Mouse (Mus musculus) hindbrain, embryonic 14.5 days (tissue): Measurements from ENCODE around the gene Disp1. TPM values are rescaled to one million over a fixed set of nuclear protein-coding genes. Genes with fewer than 3 reads are reported as not detected.

ENCODE experiments used
- ATAC-seq: fragments of 200-750 bp; cut with Nextera tagmentation; 2 replicates; pipeline ENCODE4 v1.8.0; 2017; ENCODE audit warnings: moderate number of reproducible peaks, mild to moderate bottlenecking, moderate TSS enrichment, moderate library complexity; ENCODE audit not compliant: low FRiP score
- DNase-seq: peaks from one replicate; pipeline ENCODE4 v3.0.0-alpha.2; 2015; ENCODE audit warnings: low spot score
- H3K27ac ChIP-seq: fragments of 300-500 bp; sonication (generic); 2 replicates; pipeline ENCODE4 v1.5.1; 2014; ENCODE audit warnings: mild to moderate bottlenecking, moderate library complexity
- H3K27me3 ChIP-seq: fragments of 300-500 bp; sonication (generic); 2 replicates; pipeline ENCODE4 v1.6.1; 2014; ENCODE audit warnings: mild to moderate bottlenecking, low read length, mixed read lengths; ENCODE audit not compliant: control insufficient read depth, insufficient read depth
- H3K36me3 ChIP-seq: fragments of 300-500 bp; sonication (generic); replicated peaks from 2 replicates; pipeline ENCODE4 v1.6.1; 2014; ENCODE audit not compliant: control insufficient read depth, insufficient read depth
- H3K4me1 ChIP-seq: fragments of 300-500 bp; sonication (generic); replicated peaks from 2 replicates; pipeline ENCODE4 v1.6.1; 2014; ENCODE audit warnings: antibody characterized with exemption, low read length, mixed read lengths; ENCODE audit not compliant: control insufficient read depth, insufficient read depth
- H3K4me2 ChIP-seq: fragments of 300-500 bp; sonication (generic); replicated peaks from 2 replicates; pipeline ENCODE4 v1.6.1; 2014; ENCODE audit warnings: mild to moderate bottlenecking, moderate library complexity
- H3K4me3 ChIP-seq: fragments of 300-500 bp; sonication (generic); replicated peaks from 2 replicates; pipeline ENCODE4 v1.5.1; 2014; ENCODE audit warnings: mild to moderate bottlenecking, low read length
- H3K9ac ChIP-seq: fragments of 300-500 bp; sonication (generic); 2 replicates; pipeline ENCODE4 v1.6.1; 2014
- H3K9me3 ChIP-seq: fragments of 300-500 bp; sonication (generic); 2 replicates; pipeline ENCODE4 v1.6.1; 2016; ENCODE audit warnings: low read length; ENCODE audit not compliant: control insufficient read depth
- WGBS: fragments of 180-500 bp; shearing (Covaris S2); extraction: QIAGEN DNeasy Blood & Tissue Kit; methylation state at CpG from one replicate; pipeline ENCODE4 v1.1.7; 2014; 5-methylcytosine and 5-hydroxymethylcytosine counted together
- polyA plus RNA-seq: library from polyadenylated mRNA; unstranded; fragments of >200 nt; fragmentation: Nextera tagmentation; extraction: Ambion mirVana; gene quantifications from 2 replicates; pipeline ENCODE4 v1.2.1, GENCODE M21; 2014

Disp1 gene
- polyA plus RNA-seq, 1 experiment from 2014 or later, result 9.4 TPM

DNA sequence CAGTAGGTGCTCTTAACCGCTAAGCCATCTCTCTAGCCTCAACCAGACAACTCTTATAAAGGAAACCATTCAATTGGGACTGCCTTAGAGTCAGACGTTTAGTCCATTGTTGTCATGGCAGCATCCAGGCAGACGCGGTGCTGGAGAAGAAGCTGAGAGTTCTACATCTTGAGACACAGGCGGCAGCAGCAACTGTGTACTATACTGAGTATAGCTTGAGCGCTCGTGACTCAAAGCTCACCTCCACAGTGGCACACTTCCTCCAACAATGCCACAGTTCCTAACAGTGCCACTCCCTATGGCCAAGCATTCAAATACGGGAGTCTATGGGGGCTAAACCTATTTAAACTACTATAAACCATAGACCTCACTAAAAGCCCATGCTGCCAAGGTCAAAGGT, 11.2 kb downstream of the Disp1 start:
- Histone ChIP-seq H3K36me3 (no peaks in the 10 kb centered on the region), H3K9ac (no peak overlapping the region), H3K27ac (no peak overlapping the region), H3K4me3 (no peak overlapping the region), H3K4me2 (no peak overlapping the region), H3K27me3 (no peaks in the 10 kb centered on the region), H3K4me1 (no peaks in the 10 kb centered on the region), H3K9me3 (no peaks in the 10 kb centered on the region)
- ATAC-seq (no peak), DNase-seq (no peak)
- 88% methylated on average over 8 of the region's 8 CpGs for WGBS

DNA sequence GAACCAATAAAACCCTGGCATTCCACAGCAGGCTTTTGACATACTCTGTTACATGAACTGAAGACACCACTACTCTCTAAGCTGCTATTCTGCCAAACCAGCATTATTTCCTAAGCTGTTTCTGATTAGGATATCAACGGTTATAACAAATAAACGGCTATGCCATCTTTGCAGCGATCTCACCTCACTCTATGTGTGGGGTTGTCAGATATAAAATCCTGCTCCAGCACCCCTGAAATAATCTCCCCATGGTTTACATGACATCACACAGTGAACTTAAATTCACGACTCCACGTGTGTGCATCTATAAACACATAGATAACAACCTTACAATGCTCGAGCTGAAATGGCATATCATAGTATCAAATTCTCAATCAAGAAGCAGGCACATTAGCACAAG, 13.7 kb downstream of the Disp1 start:
- Histone ChIP-seq H3K27me3 (no peaks in the 10 kb centered on the region), H3K4me3 (no peak overlapping the region), H3K36me3 (no peaks in the 10 kb centered on the region), H3K4me2 (no peak overlapping the region), H3K9ac (no peak overlapping the region), H3K27ac (no peak overlapping the region), H3K4me1 (no peaks in the 10 kb centered on the region), H3K9me3 (no peaks in the 10 kb centered on the region)
- 95% methylated on average over 6 of the region's 6 CpGs for WGBS
- ATAC-seq (no peak), DNase-seq (no peak)

DNA sequence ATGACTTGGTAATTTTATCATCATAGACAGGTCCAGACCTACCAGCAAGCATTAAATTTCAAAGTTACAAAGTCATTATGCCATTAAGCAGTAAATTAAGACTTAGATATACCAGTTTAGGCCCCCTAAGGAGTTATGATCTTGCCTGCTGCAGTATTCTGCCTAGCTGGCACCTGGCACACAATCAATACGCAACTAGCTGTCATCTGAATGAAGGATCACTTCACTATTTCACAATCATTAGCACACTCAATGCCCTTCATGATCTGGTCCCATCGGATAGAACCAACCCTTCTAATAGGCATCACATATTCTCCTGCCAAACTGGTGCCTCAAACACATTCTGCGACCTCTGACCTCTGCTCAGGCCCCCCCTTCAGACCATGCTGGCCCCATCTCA, 14.2 kb downstream of the Disp1 start:
- no peaks in the 10 kb centered on the region for H3K27me3 ChIP-seq
- H3K4me1 ChIP-seq, result no peaks in the 10 kb centered on the region
- no peak for DNase-seq
- WGBS, result 69% methylated on average over 3 of the region's 3 CpGs
- H3K9ac ChIP-seq, result no peak overlapping the region
- no peaks in the 10 kb centered on the region for H3K9me3 ChIP-seq
- ATAC-seq, result no peak
- H3K4me3 ChIP-seq, result no peak overlapping the region
- H3K27ac ChIP-seq, result no peak overlapping the region
- no peaks in the 10 kb centered on the region for H3K36me3 ChIP-seq
- no peak overlapping the region for H3K4me2 ChIP-seq

DNA sequence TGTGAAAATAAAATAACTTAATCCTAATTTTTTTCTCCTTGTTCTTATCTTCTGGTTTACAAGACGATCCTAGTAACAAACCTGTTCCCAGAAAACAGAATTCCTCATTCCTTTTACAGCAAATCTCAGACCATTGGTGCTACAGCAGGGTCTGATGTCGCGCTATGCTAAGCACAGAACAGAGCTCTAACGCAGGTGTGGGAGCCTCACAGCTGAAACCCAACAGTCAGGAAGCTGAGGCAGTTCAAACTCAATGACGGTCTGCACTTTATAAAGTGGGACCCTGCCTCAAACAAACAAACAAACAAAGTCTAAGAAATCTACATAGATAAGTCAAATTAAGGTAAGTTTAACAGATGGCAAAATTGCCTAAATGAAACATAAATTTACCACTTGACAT, 20.4 kb downstream of the Disp1 start:
- H3K27me3 ChIP-seq, result no peaks in the 10 kb centered on the region
- H3K9me3 ChIP-seq, result no peaks in the 10 kb centered on the region
- no peak overlapping the region for H3K9ac ChIP-seq
- H3K36me3 ChIP-seq, result no peaks in the 10 kb centered on the region
- H3K4me2 ChIP-seq, result no peak overlapping the region
- no peak overlapping the region for H3K27ac ChIP-seq
- 90% methylated on average over 5 of the region's 5 CpGs for WGBS
- no peak overlapping the region for H3K4me3 ChIP-seq
- ATAC-seq (no peak), DNase-seq (no peak)
- H3K4me1 ChIP-seq, result no peaks in the 10 kb centered on the region

DNA sequence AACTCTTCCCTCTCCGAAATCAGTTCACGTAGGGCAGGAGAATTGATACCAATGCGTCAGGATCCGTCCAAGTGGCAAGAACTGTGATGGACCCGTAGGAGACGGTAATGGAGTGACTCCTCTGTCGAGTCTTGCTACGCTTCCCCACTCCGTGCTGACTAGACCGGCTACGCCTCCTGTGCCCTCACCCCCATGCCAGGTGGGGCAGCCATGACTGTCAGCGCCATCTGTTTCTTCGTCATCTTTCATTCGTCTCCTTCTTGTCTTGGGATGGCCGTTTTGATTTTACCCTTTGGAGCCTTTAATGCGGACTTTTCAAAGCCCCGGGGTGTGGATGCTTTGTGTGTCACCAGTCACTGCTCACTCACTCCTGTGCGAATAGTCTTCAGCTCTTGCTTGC, 26.6 kb downstream of the Disp1 start:
- Histone ChIP-seq H3K9ac (no peak overlapping the region), H3K36me3 (no peaks in the 10 kb centered on the region), H3K4me3 (no peak overlapping the region), H3K4me2 (no peak overlapping the region), H3K4me1 (peaks cover 9% of the 10 kb centered on the region; the same call in 1 of the 2 replicates), H3K27ac (no peak overlapping the region), H3K27me3 (no peaks in the 10 kb centered on the region), H3K9me3 (no peaks in the 10 kb centered on the region)
- DNase-seq (no peak), ATAC-seq (no peak)
- WGBS, result 88% methylated on average over 18 of the region's 18 CpGs

DNA sequence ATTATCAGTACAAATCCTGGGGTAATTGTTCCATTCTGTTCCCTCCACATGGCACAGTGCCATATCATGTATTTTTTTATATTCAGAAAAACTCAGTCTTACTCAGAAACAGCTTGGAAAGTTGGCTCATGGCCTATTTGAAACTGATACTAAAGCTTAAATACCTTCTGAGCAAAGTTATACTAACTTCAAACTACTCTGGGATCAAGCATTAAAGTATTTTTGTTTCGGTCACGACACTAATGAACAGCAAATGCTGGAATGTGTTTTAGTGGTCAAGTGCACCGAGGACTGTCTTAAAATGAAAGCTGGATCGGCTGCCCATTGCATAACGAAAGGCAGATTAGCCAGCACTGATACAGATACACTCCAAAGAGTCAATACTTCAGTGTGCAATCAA, 27.2 kb downstream of the Disp1 start:
- DNase-seq, result no peak
- H3K4me3 ChIP-seq, result no peak overlapping the region
- 81% methylated on average over 5 of the region's 5 CpGs for WGBS
- H3K4me2 ChIP-seq, result no peak overlapping the region
- no peak overlapping the region for H3K9ac ChIP-seq
- H3K27ac ChIP-seq, result no peak overlapping the region
- no peaks in the 10 kb centered on the region for H3K27me3 ChIP-seq
- H3K4me1 ChIP-seq, result peaks cover 14% of the 10 kb centered on the region; the same call in 1 of the 2 replicates
- no peaks in the 10 kb centered on the region for H3K9me3 ChIP-seq
- ATAC-seq, result no peak
- no peaks in the 10 kb centered on the region for H3K36me3 ChIP-seq

DNA sequence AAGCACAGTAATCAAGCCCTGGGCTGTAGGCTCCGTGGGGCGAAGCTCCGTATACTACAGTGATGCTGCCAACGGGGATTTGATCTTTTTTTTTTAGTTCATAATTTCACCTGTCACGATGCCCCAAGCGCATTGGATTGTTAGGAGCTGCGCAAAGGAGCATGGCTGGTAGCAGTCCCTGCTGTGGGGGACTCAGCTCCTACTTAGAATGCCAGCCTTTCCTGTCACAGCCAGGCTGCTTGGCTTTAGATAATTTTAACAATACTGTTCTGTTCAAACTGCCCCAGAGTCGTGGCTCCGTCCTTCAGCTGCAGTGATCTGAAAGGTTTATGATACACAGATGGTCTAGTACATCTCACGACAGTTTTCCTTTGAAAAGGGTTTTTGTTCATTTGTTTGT, 29.9 kb downstream of the Disp1 start:
- DNase-seq (no peak), ATAC-seq (no peak)
- H3K4me3 ChIP-seq, result no peak overlapping the region
- H3K27me3 ChIP-seq, result no peaks in the 10 kb centered on the region
- 60% methylated on average over 10 of the region's 10 CpGs for WGBS
- H3K9ac ChIP-seq, result no peak overlapping the region
- H3K27ac ChIP-seq, result no peak overlapping the region
- no peaks in the 10 kb centered on the region for H3K36me3 ChIP-seq
- H3K4me1 ChIP-seq, result peaks cover 15% of the 10 kb centered on the region; the same call in 1 of the 2 replicates
- H3K4me2 ChIP-seq, result no peak overlapping the region
- H3K9me3 ChIP-seq, result no peaks in the 10 kb centered on the region

DNA sequence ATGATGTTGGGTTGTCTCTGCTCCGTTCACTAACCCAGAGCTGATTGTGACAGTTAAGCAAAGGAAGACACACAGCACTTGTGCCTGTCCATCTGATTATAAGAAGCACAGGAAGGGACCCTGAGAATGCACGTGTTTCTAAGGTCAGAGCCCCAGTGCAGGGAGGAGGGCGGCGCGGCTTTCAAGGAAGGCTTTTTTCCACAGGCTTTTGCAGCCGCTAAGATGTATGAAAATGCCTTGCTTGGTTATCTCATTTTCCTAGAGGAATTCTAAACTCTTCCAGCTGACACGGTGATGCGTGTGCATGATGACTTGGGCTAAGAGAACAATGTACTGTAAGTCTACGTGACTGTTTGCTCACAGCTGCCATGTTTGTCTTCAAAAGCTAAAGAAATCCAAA, 30.9 kb downstream of the Disp1 start:
- ATAC-seq, result no peak
- Histone ChIP-seq H3K36me3 (no peaks in the 10 kb centered on the region), H3K4me2 (no peak overlapping the region), H3K27ac (no peak overlapping the region), H3K9me3 (no peaks in the 10 kb centered on the region), H3K4me1 (peaks cover 15% of the 10 kb centered on the region; the same call in 1 of the 2 replicates), H3K4me3 (no peak overlapping the region), H3K9ac (no peak overlapping the region), H3K27me3 (no peaks in the 10 kb centered on the region)
- DNase-seq, result no peak
- 77% methylated on average over 9 of the region's 9 CpGs for WGBS

DNA sequence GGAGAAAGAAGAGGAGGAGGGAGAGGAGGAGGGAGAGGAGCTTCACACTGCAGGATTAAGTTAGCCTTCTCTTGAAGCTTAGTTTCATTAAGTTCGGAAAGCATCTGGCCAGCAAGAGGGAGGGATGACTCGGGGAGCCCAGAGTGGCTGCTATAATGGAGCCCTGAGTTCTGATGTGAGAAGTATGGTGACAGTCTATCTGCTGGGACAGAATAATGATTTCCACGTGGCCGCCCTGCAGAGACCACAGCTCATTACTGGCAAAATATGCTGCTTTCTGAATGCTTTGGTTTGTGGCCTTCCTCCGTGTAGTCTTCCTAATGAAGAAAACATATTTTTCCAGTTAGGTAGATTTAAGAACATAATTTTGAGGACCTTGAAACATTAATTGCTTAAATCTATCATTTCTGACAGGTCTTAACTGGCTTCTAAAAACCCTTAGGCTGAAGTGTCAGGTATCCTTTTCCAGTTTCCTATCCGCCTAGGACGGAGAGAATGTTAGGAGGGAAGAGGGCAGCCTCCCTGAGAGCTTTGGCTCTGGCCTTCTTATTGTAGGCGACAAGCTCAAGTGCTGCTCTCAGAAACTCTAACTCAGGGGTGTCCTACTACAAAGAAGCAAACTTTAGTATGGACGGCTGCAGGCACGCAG, 32.2 kb downstream of the Disp1 start:
- Histone ChIP-seq H3K27ac (no peak overlapping the region), H3K9ac (no peak overlapping the region), H3K4me1 (peaks cover 16% of the 10 kb centered on the region; the same call in 1 of the 2 replicates), H3K36me3 (no peaks in the 10 kb centered on the region), H3K9me3 (no peaks in the 10 kb centered on the region), H3K4me2 (no peak overlapping the region), H3K4me3 (no peak overlapping the region), H3K27me3 (no peaks in the 10 kb centered on the region)
- DNase-seq (no peak), ATAC-seq (no peak)
- 64% methylated on average over 10 of the region's 10 CpGs for WGBS
